Mouse (Mus musculus) limb, embryonic 15.5 days (tissue): ENCODE results near the gene Pcsk6. TPM values are rescaled to one million over a fixed set of nuclear protein-coding genes. Genes with fewer than 3 reads are reported as not detected.
A peak's percentile ranks its signal among the peaks of the same experiment; 100 is the strongest.
"Not testable (repeated sequence)": the region's sequence is repeated elsewhere in the genome, so short reads cannot be mapped to it uniquely, and the experiment has no call there.

ENCODE experiments used
- ATAC-seq: fragments of 200-750 bp; cut with Nextera tagmentation; 2 replicates; pipeline ENCODE4 v1.8.0; 2017; ENCODE audit warnings: low read depth, moderate TSS enrichment; ENCODE audit not compliant: insufficient number of reproducible peaks, low FRiP score, low TSS enrichment
- H3K27ac ChIP-seq: fragments of 300-500 bp; sonication (generic); 2 replicates; pipeline ENCODE4 v1.5.1; 2015; ENCODE audit warnings: moderate library complexity, mild to moderate bottlenecking, inconsistent platforms
- H3K27me3 ChIP-seq: fragments of 300-500 bp; sonication (generic); 2 replicates; pipeline ENCODE4 v1.6.1; 2015; ENCODE audit warnings: inconsistent platforms
- H3K36me3 ChIP-seq: fragments of 300-500 bp; sonication (generic); 2 replicates; pipeline ENCODE4 v1.6.1; 2015; ENCODE audit warnings: inconsistent platforms
- H3K4me1 ChIP-seq: fragments of 300-500 bp; sonication (generic); 2 replicates; pipeline ENCODE4 v1.6.1; 2015; ENCODE audit warnings: inconsistent platforms
- H3K4me2 ChIP-seq: fragments of 300-500 bp; sonication (generic); 2 replicates; pipeline ENCODE4 v1.6.1; 2015; ENCODE audit warnings: mild to moderate bottlenecking, inconsistent platforms
- H3K4me3 ChIP-seq: fragments of 300-500 bp; sonication (generic); 2 replicates; pipeline ENCODE4 v1.5.1; 2015; ENCODE audit warnings: mild to moderate bottlenecking, inconsistent platforms
- H3K9ac ChIP-seq: fragments of 300-500 bp; sonication (generic); 2 replicates; pipeline ENCODE4 v1.6.1; 2015; ENCODE audit warnings: inconsistent platforms
- H3K9me3 ChIP-seq: fragments of 300-500 bp; sonication (generic); 2 replicates; pipeline ENCODE4 v1.6.1; 2016; ENCODE audit warnings: inconsistent platforms
- WGBS: fragments of 180-500 bp; shearing (Covaris S2); methylation state at CpG from one replicate; pipeline ENCODE4 v1.1.7; 2015; 5-methylcytosine and 5-hydroxymethylcytosine counted together
- polyA plus RNA-seq: library from polyadenylated mRNA; unstranded; fragments of >200 nt; fragmentation: Nextera tagmentation; extraction: Ambion mirVana; gene quantifications from 2 replicates; pipeline ENCODE4 v1.2.1, GENCODE M21; 2015

The Pcsk6 gene
- polyA plus RNA-seq, 1 experiment from 2014 or later: 10.3 TPM

DNA sequence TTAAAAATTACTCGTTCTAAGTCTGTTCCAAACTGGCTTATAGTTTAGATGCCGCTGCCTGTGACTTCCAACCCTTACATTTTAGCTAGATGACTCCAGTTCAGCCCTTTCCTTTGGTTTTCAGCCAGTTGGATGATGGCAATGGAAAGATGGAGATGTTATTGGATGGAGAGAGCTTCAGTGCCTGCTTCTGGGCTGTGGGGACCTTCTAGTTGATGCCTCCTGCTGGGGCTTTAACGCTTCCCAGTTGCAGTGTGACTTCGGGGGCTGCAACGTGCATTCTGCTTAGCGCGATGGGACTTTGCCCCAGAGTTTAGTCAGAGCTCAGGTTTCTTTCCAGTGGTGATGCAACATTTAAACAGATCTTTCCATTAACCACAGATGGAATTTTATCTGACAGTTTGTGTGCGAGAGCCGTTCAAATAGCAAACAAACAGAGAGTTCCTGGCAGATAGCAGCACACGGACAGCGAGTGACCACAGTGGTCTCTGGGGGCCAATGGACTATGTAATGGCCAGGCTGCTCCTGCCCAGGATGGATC is 53.3 kb downstream of the Pcsk6 start:
- 37% methylated on average over 11 of the region's 11 CpGs for WGBS
- peak; percentile 56; the same call in 1 of the 2 replicates for ATAC-seq

DNA sequence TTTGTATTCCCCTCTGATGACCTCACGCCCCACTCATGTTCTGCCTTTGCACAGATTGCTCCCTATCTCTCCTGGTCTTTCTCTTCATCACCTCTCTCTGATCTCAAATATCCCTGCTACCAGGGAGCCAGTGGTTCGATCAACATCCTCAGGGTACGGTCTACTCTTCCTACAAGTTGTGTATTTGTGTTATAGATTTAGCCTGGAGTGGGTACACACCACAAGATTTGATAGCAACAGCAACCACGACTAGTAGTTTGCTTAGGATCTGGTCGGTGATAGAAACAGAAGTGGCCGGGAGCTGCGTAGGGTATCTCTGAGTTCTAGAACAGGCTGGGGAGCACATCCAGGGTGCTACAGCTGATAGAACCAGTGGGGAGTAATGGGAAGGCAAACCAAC is 54.3 kb downstream of the Pcsk6 start:
- 85% methylated on average over 7 of the region's 7 CpGs for WGBS
- Histone ChIP-seq H3K9me3 (no peaks in the 10 kb centered on the region), H3K27ac (no peak overlapping the region), H3K9ac (no peak overlapping the region), H3K36me3 (no peaks in the 10 kb centered on the region), H3K4me3 (no peak overlapping the region), H3K27me3 (no peaks in the 10 kb centered on the region), H3K4me1 (peaks cover 24% of the 10 kb centered on the region), H3K4me2 (no peak overlapping the region)
- no peak for ATAC-seq

More for the DNA sequence above, 53.3 kb downstream of the Pcsk6 start:
- H3K4me2 ChIP-seq: peak overlapping the region; percentile 24; the same call in 1 of the 2 replicates
- no peaks in the 10 kb centered on the region for H3K36me3 ChIP-seq
- H3K4me3 ChIP-seq: no peak overlapping the region
- no peak overlapping the region for H3K9ac ChIP-seq
- no peaks in the 10 kb centered on the region for H3K27me3 ChIP-seq
- peak overlapping the region; percentile 73 for H3K27ac ChIP-seq
- H3K9me3 ChIP-seq: no peaks in the 10 kb centered on the region
- peaks cover 24% of the 10 kb centered on the region for H3K4me1 ChIP-seq

DNA sequence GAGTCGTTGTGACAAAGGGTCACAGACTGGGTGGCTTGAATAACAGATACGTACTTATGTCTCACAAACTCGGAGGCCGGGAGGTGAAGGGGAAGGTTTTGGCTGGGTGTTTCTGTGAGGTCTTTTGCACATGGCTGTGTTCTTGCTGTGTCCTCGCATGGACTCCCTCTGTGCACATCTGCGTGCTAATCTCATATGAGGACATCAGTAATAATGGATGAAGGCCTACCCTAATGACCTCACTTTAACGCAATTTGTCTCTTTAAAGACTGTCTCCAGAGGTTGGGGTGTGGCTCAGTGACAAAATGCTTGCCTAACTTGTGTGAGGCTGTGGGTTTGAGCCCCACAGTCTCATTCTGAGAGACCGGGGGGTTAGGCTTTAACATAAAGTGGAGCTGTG is 55.0 kb downstream of the Pcsk6 start:
- Histone ChIP-seq H3K9me3 (no peaks in the 10 kb centered on the region), H3K4me2 (no peak overlapping the region), H3K4me1 (peaks cover 24% of the 10 kb centered on the region), H3K27me3 (no peaks in the 10 kb centered on the region), H3K27ac (no peak overlapping the region), H3K4me3 (no peak overlapping the region), H3K36me3 (no peaks in the 10 kb centered on the region), H3K9ac (no peak overlapping the region)
- WGBS: 61% methylated on average over 8 of the region's 8 CpGs
- no peak for ATAC-seq

DNA sequence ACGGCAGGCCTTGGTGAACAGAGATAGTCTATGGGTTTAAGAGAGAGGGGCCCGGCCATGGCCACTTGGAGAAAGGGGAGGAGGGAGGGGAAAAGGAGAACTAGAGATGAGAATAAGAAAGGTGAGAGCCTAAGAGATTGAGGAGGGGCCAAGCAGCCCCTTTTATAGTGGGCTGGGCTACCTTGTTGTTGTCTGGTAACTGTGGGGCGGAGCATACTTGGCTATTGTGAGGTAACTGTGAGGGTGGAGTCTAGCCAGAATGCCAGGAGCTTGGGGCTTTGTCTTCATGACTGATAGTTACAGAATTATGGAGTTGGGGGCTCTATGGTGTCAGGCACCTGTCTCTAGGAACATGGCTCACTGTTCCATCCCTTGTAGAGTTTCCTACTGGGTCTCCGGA is 56.9 kb downstream of the Pcsk6 start:
- Histone ChIP-seq H3K9ac (no peak overlapping the region), H3K4me1 (peaks cover 17% of the 10 kb centered on the region), H3K27ac (no peak overlapping the region), H3K4me3 (no peak overlapping the region), H3K4me2 (no peak overlapping the region), H3K27me3 (no peaks in the 10 kb centered on the region), H3K9me3 (no peaks in the 10 kb centered on the region), H3K36me3 (no peaks in the 10 kb centered on the region)
- ATAC-seq: no peak
- 94% methylated on average over 4 of the region's 4 CpGs for WGBS

DNA sequence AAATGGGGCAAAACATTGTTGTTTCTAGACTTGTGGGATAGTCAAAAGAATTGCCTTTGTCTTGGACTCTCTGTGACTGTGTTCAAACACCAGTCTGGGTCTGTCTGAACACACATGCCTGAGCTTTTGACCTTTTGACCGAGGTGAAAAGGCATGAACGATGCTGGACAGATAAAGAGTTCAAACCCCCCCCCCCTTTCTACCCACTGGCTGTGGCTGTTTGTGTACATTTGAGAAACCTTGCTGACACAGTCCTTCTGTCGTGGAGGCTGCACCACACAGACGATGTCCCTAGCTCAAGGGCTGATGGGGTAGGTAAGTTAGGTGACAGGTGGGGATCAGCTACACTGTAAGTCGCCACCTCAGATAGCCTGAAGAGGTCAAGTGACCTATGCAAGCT is 67.9 kb downstream of the Pcsk6 start:
- ATAC-seq: no peak
- H3K4me1 ChIP-seq: peaks cover 7% of the 10 kb centered on the region
- H3K9ac ChIP-seq: no peak overlapping the region
- H3K27ac ChIP-seq: no peak overlapping the region
- H3K27me3 ChIP-seq: peaks cover 5% of the 10 kb centered on the region; the same call in 1 of the 2 replicates
- H3K4me2 ChIP-seq: no peak overlapping the region
- H3K36me3 ChIP-seq: no peaks in the 10 kb centered on the region
- WGBS: 39% methylated on average over 5 of the region's 5 CpGs
- H3K9me3 ChIP-seq: no peaks in the 10 kb centered on the region
- no peak overlapping the region for H3K4me3 ChIP-seq

DNA sequence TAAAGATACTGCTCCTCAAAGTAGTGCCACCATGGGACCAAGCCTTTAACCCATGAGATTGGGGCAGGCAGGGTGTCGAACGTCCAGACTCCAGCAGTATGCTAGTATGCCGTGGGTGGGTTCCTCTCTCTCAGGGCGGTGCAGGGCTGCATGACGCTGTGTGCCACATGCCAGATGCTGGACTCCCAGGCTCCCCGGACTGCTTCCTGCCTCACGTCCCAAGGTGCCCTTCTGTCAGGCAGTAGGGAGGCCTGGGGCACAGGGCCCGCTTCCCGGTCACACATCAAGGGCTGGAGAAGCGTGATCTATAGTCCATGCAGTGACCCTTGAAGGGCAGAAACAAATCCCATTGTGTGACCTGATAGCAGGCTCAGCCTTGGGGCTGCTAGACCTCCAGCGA is 68.9 kb downstream of the Pcsk6 start:
- 62% methylated on average over 11 of the region's 11 CpGs for WGBS
- no peak for ATAC-seq
- H3K4me1 ChIP-seq: peaks cover 3% of the 10 kb centered on the region
- no peaks in the 10 kb centered on the region for H3K9me3 ChIP-seq
- peaks cover 5% of the 10 kb centered on the region; the same call in 1 of the 2 replicates for H3K27me3 ChIP-seq
- no peak overlapping the region for H3K9ac ChIP-seq
- no peak overlapping the region for H3K4me2 ChIP-seq
- H3K4me3 ChIP-seq: no peak overlapping the region
- no peak overlapping the region for H3K27ac ChIP-seq
- H3K36me3 ChIP-seq: no peaks in the 10 kb centered on the region

DNA sequence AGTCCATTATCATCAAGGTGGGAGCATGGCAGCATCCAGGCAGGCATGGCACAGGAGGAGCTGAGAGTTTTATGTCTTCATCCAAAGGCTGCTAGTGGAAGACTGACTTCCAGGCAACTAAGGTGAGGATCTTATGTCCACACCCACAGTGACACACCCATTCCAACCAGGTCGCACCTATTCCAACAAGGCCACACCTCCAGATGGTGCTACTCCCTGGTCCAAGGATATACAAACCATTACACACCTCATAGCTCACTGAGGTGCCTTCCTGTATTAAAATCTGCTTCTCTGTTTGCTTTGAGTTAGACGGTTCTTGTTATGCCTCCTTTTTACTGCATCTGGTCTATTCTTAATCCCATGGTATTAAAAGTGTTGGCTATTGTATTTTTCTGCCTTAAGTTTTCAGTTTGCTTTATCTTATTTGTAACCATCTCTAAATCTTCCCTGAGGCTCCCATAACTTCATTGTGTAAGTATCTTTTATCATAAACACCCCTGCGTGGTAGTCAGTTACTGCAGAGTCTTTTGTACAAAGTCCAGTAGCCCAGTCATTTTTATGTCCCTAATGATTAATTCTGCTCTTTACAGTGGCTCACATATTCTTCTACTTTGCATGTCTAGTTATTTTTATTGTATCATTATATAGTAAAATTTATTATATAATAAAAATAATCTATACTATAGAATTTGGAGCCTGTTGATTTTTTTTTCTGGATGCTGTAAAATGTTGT is 72.9 kb downstream of the Pcsk6 start:
- not testable (repeated sequence) for H3K9me3 ChIP-seq, H3K27me3 ChIP-seq, H3K4me2 ChIP-seq, H3K4me1 ChIP-seq, H3K36me3 ChIP-seq, H3K27ac ChIP-seq, H3K4me3 ChIP-seq, ATAC-seq, H3K9ac ChIP-seq
- WGBS: 38% methylated on average over 3 of the region's 3 CpGs

DNA sequence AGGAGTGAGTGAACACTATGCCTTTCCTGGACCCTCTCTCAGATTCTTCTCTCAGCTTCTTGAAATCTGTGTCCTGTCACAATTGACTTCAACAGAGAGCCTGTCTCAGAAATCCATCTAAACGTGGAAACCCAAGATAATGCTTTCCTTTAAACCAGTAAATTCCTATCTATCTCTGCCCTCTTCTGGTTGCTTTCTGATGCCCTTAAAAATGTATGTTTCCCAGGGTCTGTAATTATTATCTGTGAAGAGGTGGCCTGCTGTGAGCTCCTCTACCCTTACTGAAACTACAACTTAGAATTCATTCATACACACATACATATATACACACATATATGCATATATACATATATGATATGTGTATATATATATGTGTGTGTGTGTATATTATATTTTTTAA is 73.7 kb downstream of the Pcsk6 start:
- ATAC-seq: no peak
- no peak overlapping the region for H3K27ac ChIP-seq
- 24% methylated on average over 1 of the region's 1 CpGs for WGBS
- no peaks in the 10 kb centered on the region for H3K9me3 ChIP-seq
- H3K27me3 ChIP-seq: peaks cover 4% of the 10 kb centered on the region; the same call in 1 of the 2 replicates
- no peaks in the 10 kb centered on the region for H3K36me3 ChIP-seq
- H3K4me2 ChIP-seq: no peak overlapping the region
- no peak overlapping the region for H3K4me3 ChIP-seq
- no peaks in the 10 kb centered on the region for H3K4me1 ChIP-seq
- H3K9ac ChIP-seq: no peak overlapping the region

DNA sequence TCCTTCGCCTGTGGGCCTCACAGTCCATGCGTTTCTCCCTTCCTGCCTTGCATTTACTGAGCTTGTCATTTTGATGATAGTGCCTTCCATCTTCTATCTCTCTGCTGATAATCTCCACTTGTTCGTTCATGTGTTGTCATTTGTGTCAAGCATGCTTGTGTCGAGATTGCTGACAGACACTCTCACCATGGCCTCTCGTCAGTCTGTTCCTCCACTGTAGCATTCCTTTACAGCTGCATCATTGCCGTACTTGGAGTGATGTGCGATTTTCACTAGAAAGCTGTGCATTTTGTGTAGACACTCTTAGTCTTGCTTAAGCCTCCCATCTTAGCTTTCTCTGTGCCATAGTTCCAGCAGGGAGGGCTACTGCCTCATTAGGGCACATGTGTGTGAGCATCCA is 79.5 kb downstream of the Pcsk6 start:
- no peaks in the 10 kb centered on the region for H3K36me3 ChIP-seq
- H3K9ac ChIP-seq: no peak overlapping the region
- H3K4me1 ChIP-seq: peaks cover 9% of the 10 kb centered on the region; the same call in 1 of the 2 replicates
- no peak overlapping the region for H3K4me3 ChIP-seq
- H3K9me3 ChIP-seq: no peaks in the 10 kb centered on the region
- no peak overlapping the region for H3K4me2 ChIP-seq
- H3K27ac ChIP-seq: no peak overlapping the region
- no peaks in the 10 kb centered on the region for H3K27me3 ChIP-seq
- no peak for ATAC-seq
- 49% methylated on average over 7 of the region's 7 CpGs for WGBS

DNA sequence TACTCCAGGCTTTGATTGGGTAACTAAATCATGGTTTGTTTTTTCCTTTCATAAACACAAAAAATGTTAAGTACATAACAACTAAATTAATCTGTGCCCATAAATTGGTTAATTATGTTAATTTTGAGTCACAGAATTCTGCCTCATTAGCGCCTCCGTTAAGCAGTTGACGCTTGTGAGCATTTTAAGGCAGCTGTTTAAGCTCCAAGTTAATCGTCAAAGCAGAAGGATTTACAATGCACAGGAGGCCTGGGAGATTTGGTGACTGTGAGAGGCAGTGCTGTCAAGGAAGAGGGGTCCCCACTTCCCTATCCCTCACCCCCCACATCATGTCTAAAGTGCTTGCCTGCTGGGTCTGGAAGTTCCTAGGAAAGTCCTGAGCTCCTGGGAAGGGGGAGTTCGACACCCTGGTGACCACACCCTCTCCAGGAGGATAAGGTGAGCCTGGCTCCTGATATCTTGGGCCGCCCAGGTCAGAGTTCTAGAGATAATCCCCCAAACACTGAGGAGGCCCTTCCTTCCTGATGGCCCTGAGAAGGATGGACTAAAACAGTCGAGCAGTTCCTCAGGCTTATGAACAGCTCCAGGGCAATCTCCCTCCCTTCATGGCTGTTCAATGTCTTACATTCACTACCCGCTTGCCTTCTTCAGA is 83.9 kb downstream of the Pcsk6 start:
- no peak for ATAC-seq
- WGBS: 53% methylated on average over 8 of the region's 8 CpGs
- H3K9me3 ChIP-seq: no peaks in the 10 kb centered on the region
- no peak overlapping the region for H3K4me3 ChIP-seq
- no peak overlapping the region for H3K27ac ChIP-seq
- no peak overlapping the region for H3K9ac ChIP-seq
- no peaks in the 10 kb centered on the region for H3K36me3 ChIP-seq
- H3K4me1 ChIP-seq: peaks cover 9% of the 10 kb centered on the region; the same call in 1 of the 2 replicates
- no peak overlapping the region for H3K4me2 ChIP-seq
- no peaks in the 10 kb centered on the region for H3K27me3 ChIP-seq

DNA sequence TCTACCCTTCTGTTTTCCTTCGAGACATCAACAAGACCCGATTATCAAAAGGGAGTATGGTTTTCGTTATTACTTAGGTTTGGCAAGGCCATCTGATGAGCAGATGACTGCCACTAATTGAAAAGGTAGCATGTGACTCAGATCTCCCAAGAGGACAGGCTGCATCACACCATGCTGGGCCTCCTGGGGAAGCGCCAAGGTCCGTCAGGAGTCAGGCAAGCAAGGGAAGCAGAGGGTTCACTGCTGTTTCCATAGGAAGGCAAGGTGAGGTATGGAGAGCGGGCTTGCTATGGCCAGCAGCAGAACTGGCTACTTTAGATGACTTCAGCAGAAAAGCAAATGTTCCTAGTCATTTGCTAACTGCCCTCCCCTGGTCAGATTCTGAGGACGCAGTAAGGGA is 84.9 kb downstream of the Pcsk6 start:
- Histone ChIP-seq H3K27me3 (no peaks in the 10 kb centered on the region), H3K4me2 (no peak overlapping the region), H3K27ac (no peak overlapping the region), H3K4me3 (no peak overlapping the region), H3K4me1 (peaks cover 3% of the 10 kb centered on the region; the same call in 1 of the 2 replicates), H3K9ac (no peak overlapping the region), H3K36me3 (no peaks in the 10 kb centered on the region), H3K9me3 (no peaks in the 10 kb centered on the region)
- WGBS: 82% methylated on average over 7 of the region's 7 CpGs
- ATAC-seq: no peak

DNA sequence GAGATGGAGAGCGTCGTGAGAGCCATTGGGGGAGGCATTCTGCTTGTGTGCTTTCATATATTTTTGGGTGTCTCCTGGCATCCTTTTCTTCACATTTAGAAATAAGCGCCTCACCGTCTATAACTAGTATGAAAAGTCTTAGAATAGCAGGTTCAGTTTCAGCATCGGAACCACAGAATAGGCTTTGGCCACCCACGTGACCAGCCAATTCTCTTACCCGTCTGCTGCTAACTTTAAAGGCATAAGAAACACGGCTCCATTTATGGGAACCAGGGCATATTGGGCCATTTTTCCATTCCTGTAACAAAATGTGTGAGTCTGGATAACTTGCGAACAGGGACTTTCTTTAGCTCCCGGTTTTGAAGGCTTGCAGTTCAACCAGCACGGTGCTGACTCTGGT is 87.4 kb downstream of the Pcsk6 start:
- 93% methylated on average over 11 of the region's 11 CpGs for WGBS
- no peak overlapping the region for H3K4me2 ChIP-seq
- H3K4me1 ChIP-seq: peaks cover 3% of the 10 kb centered on the region; the same call in 1 of the 2 replicates
- H3K27ac ChIP-seq: no peak overlapping the region
- no peak overlapping the region for H3K4me3 ChIP-seq
- H3K27me3 ChIP-seq: no peaks in the 10 kb centered on the region
- no peak overlapping the region for H3K9ac ChIP-seq
- no peaks in the 10 kb centered on the region for H3K9me3 ChIP-seq
- no peak for ATAC-seq
- H3K36me3 ChIP-seq: no peaks in the 10 kb centered on the region
